Mouse (Mus musculus) limb, embryonic 12.5 days (tissue): ENCODE measurements around the gene Mlph. TPM values are rescaled to one million over a fixed set of nuclear protein-coding genes. Genes with fewer than 3 reads are reported as not detected.
A peak's percentile ranks its signal among the peaks of the same experiment; 100 is the strongest.

Experiments used
- ATAC-seq: fragments of 200-750 bp; cut with Nextera tagmentation; 2 replicates; pipeline ENCODE4 v1.8.0; 2017; ENCODE audit warnings: low read depth, moderate TSS enrichment; ENCODE audit not compliant: insufficient number of reproducible peaks, insufficient read depth, low FRiP score, low TSS enrichment
- H3K27ac ChIP-seq: fragments of 300-500 bp; sonication (generic); 2 replicates; pipeline ENCODE4 v1.5.1; 2016; ENCODE audit warnings: mild to moderate bottlenecking, moderate library complexity
- H3K27me3 ChIP-seq: fragments of 300-500 bp; sonication (generic); 2 replicates; pipeline ENCODE4 v1.6.1; 2016; ENCODE audit warnings: mild to moderate bottlenecking, moderate library complexity
- H3K36me3 ChIP-seq: fragments of 300-500 bp; sonication (generic); 2 replicates; pipeline ENCODE4 v1.6.1; 2016; ENCODE audit warnings: mild to moderate bottlenecking, moderate library complexity
- H3K4me1 ChIP-seq: fragments of 300-500 bp; sonication (generic); replicated peaks from 2 replicates; pipeline ENCODE4 v1.6.1; 2016
- H3K4me2 ChIP-seq: fragments of 300-500 bp; sonication (generic); 2 replicates; pipeline ENCODE4 v1.6.1; 2016; ENCODE audit warnings: mild to moderate bottlenecking, moderate library complexity
- H3K4me3 ChIP-seq: fragments of 300-500 bp; sonication (generic); replicated peaks from 2 replicates; pipeline ENCODE4 v1.5.1; 2016; ENCODE audit warnings: mild to moderate bottlenecking
- H3K9ac ChIP-seq: fragments of 300-500 bp; sonication (generic); replicated peaks from 2 replicates; pipeline ENCODE4 v1.6.1; 2016; ENCODE audit warnings: mild to moderate bottlenecking, moderate library complexity
- H3K9me3 ChIP-seq: fragments of 300-500 bp; sonication (generic); 2 replicates; pipeline ENCODE4 v1.6.1; 2016; ENCODE audit warnings: mild to moderate bottlenecking, moderate library complexity
- WGBS: fragments of 180-500 bp; shearing (Covaris S2); methylation state at CpG from one replicate; pipeline ENCODE4 v1.1.7; 2016; 5-methylcytosine and 5-hydroxymethylcytosine counted together
- polyA plus RNA-seq: library from polyadenylated mRNA; unstranded; fragments of >200 nt; fragmentation: Nextera tagmentation; extraction: Ambion mirVana; gene quantifications from 2 replicates; pipeline ENCODE4 v1.2.1, GENCODE M21; 2016

The Mlph gene
- 0.23 and 0.37 TPM in 2 replicates for polyA plus RNA-seq

DNA sequence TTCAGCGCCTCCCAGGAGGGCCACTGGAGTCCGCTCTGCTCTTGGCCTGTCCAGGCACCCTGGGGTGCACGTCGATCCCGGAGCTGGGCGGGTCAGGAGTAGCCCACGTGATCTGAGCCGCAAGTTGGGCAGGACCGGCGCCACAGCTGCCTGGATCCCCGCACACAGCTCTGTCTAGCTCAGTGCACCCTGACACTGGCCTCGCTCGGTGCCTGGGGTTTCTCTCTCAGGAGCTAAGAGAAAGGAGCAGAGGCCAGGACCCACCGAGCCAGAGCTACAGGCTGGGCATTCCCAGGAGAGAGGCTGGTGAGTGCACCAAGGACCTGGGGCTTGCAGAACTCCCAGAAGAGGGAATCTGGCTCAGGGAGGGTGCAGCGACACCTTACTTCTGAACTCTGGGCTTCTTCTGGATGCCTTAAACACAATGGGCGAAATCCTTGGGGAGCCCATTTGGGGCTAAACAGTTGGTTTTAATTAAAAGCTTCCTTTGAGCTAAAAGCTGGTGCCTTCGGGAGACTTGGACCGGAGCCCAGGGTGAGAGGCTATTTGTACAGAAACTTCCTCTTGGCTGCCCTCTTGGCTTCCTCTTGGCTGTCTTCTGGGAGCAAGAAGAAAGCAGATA is at the start of gene Mlph:
Mlph (plus strand) TSS at position 138 of the 622 bp plus-strand sequence.
- WGBS, result 8% methylated on average over 18 of the region's 18 CpGs
- ATAC-seq, result no peak
- peaks cover 11% of the 10 kb centered on the region for H3K9me3 ChIP-seq
- H3K4me1 ChIP-seq, result peaks cover 15% of the 10 kb centered on the region
- H3K36me3 ChIP-seq, result no peaks in the 10 kb centered on the region
- peak within 1 kb of the TSS; percentile 55 for H3K4me2 ChIP-seq
- H3K9ac ChIP-seq, result peak within 1 kb of the TSS; percentile 53
- H3K27me3 ChIP-seq, result peaks cover 4% of the 10 kb centered on the region; the same call in 1 of the 2 replicates
- H3K27ac ChIP-seq, result 0 out of 2 replicates have a peak within 1 kb of the TSS, but pooled peaks have one; percentile 29
- H3K4me3 ChIP-seq, result peak within 1 kb of the TSS; percentile 26

DNA sequence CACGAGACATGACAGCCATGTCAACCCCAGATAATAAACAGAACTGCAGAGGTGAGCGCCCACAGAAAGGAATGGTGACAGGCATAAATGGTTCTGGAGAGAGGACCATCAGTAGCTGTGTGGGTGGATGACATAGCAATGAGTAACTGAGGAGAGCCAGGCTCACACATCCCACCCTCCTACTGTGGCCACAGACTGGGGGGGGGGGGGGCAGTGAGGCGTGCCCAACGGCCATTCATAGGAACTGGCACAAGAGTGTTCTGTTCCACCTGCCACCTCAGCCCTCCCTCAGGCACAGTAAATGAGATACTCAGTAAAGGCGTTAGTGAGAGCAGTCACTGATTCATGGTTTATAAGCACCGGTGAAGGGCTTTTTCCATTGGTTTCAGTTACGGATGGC is 48.2 kb upstream of the Mlph start:
- ATAC-seq, result no peak
- H3K27ac ChIP-seq, result no peak overlapping the region
- no peak overlapping the region for H3K4me3 ChIP-seq
- no peaks in the 10 kb centered on the region for H3K27me3 ChIP-seq
- no peak overlapping the region for H3K9ac ChIP-seq
- H3K9me3 ChIP-seq, result 0 out of 2 replicates have a peak, but pooled peaks cover 3% of the 10 kb centered on the region
- no peaks in the 10 kb centered on the region for H3K36me3 ChIP-seq
- WGBS, result 89% methylated on average over 7 of the region's 7 CpGs
- no peaks in the 10 kb centered on the region for H3K4me1 ChIP-seq
- no peak overlapping the region for H3K4me2 ChIP-seq

DNA sequence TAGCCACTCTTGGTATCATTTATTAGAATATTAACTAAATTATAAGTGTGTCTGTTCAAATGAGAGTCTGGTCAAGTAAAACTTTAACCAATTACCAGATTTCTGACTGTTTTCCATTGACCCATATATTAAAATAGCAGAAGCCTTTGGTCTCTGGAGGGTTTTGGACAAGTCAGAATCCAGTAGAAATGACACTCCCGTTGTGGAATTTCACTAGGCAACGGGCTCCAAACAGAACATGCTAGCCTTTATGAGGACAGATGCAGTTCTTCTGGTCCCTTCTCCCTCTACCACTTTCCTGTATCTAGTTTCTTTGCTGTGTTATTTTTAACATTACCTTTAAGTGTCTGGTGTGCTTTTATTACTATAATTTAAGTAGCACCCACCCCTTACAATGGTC is 44.3 kb upstream of the Mlph start:
- Histone ChIP-seq H3K4me1 (peaks cover 5% of the 10 kb centered on the region; the same call in 1 of the 2 replicates), H3K9ac (no peak overlapping the region), H3K27me3 (peaks cover 3% of the 10 kb centered on the region; the same call in 1 of the 2 replicates), H3K36me3 (no peaks in the 10 kb centered on the region), H3K4me2 (no peak overlapping the region), H3K9me3 (0 out of 2 replicates have a peak, but pooled peaks cover 3% of the 10 kb centered on the region), H3K27ac (no peak overlapping the region), H3K4me3 (no peak overlapping the region)
- ATAC-seq, result no peak
- whole genome bisulfite sequencing, result 81% methylated on average over 2 of the region's 2 CpGs

DNA sequence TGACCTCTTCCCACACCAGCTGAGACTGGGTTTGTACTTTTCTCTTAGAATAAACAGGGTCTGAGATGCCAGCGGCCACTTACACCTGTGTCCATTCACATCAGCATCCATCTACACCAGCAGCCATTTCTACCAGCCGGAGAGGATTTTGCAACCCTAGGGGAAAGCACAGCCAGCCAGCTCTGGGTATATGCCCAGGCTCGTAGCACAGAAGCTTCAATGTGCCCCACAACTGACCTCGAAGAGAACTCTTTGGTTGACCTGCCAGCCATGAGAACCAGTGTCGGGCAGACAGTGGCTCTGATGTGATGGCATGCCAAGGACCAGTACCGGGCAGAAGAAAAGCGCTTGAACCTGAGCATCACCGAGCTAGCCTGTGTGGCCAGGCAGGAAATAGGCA is 39.5 kb upstream of the Mlph start:
- WGBS, result 86% methylated on average over 8 of the region's 8 CpGs
- H3K4me2 ChIP-seq, result no peak overlapping the region
- no peak overlapping the region for H3K27ac ChIP-seq
- peaks cover 16% of the 10 kb centered on the region for H3K4me1 ChIP-seq
- H3K27me3 ChIP-seq, result peaks cover 3% of the 10 kb centered on the region; the same call in 1 of the 2 replicates
- no peak overlapping the region for H3K4me3 ChIP-seq
- H3K36me3 ChIP-seq, result no peaks in the 10 kb centered on the region
- no peak for ATAC-seq
- 0 out of 2 replicates have a peak, but pooled peaks cover 3% of the 10 kb centered on the region for H3K9me3 ChIP-seq
- H3K9ac ChIP-seq, result no peak overlapping the region

DNA sequence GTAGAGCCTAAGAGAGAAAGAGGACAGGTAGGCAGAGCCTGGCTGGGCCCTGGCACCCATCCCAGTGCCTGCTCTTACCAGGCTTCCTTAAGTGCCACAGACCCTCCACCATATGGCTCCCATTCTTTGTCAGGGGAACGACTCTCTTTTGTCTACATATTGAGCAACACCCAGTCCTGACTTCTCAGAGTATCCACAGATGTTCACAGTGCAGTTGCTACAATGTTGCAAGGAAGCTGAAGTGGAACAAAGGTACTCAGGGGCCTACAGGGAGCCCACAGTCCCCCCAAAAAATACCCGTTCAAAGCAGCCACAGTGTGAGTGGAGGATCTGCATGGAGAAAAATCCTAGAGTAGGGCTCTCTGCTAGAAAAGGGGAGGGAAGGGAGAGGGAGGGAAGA is 38.9 kb upstream of the Mlph start:
- Histone ChIP-seq H3K4me3 (no peak overlapping the region), H3K27ac (0 out of 2 replicates have a peak overlapping the region, but pooled peaks have one; percentile 60), H3K4me2 (no peak overlapping the region), H3K27me3 (peaks cover 3% of the 10 kb centered on the region; the same call in 1 of the 2 replicates), H3K4me1 (peaks cover 16% of the 10 kb centered on the region), H3K36me3 (no peaks in the 10 kb centered on the region), H3K9ac (no peak overlapping the region), H3K9me3 (0 out of 2 replicates have a peak, but pooled peaks cover 3% of the 10 kb centered on the region)
- ATAC-seq, result no peak
- 34% methylated on average over 2 of the region's 2 CpGs for WGBS

DNA sequence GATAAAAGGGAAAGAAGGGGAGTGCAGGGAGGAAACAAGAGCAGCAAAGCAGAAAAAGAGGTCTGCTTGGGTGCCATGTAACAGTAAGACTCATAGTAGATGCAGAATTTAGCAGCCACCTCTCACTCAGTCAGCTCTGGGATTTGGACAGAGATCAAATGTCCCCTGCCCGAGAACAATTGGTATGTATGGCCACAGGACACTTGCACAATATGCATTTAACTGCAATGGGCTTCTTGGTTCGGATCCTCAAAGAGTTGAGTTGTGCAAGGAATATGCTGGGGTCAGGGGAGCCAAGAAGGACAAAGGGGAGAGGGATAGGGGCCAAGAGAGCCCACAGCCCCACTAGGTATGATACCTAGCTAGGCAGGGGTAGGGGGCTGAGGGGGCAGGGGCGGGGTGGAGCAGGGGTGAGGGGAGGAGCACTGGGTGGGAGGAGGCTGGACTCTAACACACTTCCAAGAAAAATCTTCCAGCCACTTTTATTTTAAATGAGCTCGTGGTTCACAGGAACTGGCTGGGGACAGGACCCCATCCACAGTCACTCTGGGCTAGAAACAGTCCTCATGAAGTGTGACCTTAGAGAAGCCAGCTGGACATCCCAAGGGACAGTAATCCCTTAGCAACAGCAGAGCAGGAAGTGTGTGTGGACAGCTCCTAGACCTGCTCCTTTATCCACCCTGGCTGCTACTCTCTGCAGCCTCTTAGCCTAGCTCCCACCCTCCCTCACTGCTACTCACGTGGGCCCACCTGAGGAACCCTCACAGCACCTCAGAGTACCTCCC is 38.2 kb upstream of the Mlph start:
- Histone ChIP-seq H3K4me1 (peaks cover 16% of the 10 kb centered on the region), H3K36me3 (no peaks in the 10 kb centered on the region), H3K4me3 (no peak overlapping the region), H3K9ac (no peak overlapping the region), H3K9me3 (0 out of 2 replicates have a peak, but pooled peaks cover 3% of the 10 kb centered on the region), H3K4me2 (no peak overlapping the region), H3K27ac (no peak overlapping the region), H3K27me3 (peaks cover 3% of the 10 kb centered on the region; the same call in 1 of the 2 replicates)
- 64% methylated on average over 4 of the region's 5 CpGs for WGBS
- ATAC-seq, result no peak

DNA sequence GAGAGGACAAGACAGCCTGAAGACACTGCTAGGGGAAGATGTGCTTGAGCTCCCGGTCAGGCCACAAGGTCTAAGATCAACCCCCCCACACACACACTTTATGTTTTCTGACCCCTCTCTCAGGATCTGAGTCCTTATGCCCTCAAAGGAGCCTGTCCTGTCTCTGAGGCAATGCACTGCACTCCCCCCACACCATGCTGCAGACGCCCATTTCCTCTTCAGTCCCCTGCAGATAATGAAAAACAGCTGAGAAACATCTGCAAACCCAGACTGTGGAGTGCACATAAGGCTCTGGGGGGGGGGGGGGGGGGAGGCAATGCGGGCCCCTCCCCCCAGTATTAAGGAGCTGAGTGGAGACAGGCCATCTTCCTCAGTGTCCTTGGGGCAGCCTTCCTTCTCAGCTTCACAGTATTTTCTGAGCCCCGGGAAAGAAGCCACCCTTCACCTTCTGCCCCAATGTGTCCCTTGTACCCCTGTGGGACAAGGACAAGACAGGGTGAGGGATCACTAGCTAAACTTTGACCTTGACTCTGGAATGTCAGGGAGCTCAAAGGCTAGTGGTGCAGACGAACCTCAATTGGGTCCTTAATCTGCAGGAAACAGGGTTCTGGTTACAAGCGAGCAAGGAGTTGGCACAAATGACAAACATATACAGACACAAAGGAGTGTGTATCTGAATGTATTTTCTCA is 29.0 kb upstream of the Mlph start:
- no peak overlapping the region for H3K4me2 ChIP-seq
- H3K36me3 ChIP-seq, result no peaks in the 10 kb centered on the region
- no peak overlapping the region for H3K9ac ChIP-seq
- no peak overlapping the region for H3K4me3 ChIP-seq
- WGBS, result 25% methylated on average over 6 of the region's 6 CpGs
- no peaks in the 10 kb centered on the region for H3K27me3 ChIP-seq
- H3K27ac ChIP-seq, result peak overlapping the region; percentile 87
- H3K4me1 ChIP-seq, result peaks cover 18% of the 10 kb centered on the region
- H3K9me3 ChIP-seq, result peaks cover 18% of the 10 kb centered on the region
- ATAC-seq, result peak; percentile 56

DNA sequence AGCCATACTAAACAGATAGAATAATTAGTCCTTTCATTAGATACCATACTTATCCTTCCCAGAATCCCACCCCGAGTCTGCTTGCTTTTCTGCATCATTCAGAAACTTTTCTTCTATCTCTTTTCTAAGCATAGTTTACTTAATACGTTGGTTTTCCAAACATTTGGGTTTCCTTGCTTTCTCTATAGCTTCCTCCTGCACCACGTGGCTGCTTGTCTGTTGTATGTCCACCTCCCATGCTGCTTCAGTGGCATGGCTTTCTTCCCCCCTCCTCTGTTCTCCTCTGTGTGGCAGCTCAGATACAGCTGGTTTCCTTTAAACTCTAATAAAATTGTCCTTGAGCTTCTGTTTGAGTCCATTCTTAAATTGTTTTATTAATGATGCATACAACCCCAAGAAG is 20.4 kb upstream of the Mlph start:
- peaks cover 27% of the 10 kb centered on the region for H3K4me1 ChIP-seq
- H3K4me2 ChIP-seq, result no peak overlapping the region
- peaks cover 16% of the 10 kb centered on the region for H3K9me3 ChIP-seq
- H3K36me3 ChIP-seq, result no peaks in the 10 kb centered on the region
- ATAC-seq, result no peak
- H3K27ac ChIP-seq, result no peak overlapping the region
- 69% methylated on average over 3 of the region's 3 CpGs for WGBS
- no peak overlapping the region for H3K9ac ChIP-seq
- no peaks in the 10 kb centered on the region for H3K27me3 ChIP-seq
- H3K4me3 ChIP-seq, result no peak overlapping the region

DNA sequence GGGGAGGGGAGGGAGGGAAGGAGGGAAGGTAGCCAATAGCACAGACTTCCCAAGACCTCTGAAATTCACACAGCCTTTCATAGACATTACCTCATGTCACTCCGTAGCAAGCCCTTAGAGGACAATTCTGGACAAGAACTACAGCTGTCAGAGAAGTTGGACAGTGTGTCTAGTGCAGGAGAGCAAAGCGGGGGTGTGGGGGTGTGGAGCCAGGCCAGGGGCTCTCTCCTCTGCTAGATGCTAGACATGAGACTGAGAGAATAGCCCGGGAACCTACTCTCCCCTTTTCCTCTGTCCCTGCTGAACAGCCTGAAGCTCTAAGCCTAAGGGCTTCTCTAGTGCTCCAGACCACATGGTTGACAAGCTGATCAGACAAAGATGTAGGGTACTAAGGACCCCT is 19.9 kb upstream of the Mlph start:
- no peaks in the 10 kb centered on the region for H3K36me3 ChIP-seq
- H3K4me3 ChIP-seq, result no peak overlapping the region
- no peaks in the 10 kb centered on the region for H3K27me3 ChIP-seq
- peaks cover 27% of the 10 kb centered on the region for H3K4me1 ChIP-seq
- no peak for ATAC-seq
- 59% methylated on average over 3 of the region's 3 CpGs for WGBS
- no peak overlapping the region for H3K4me2 ChIP-seq
- peaks cover 15% of the 10 kb centered on the region for H3K9me3 ChIP-seq
- H3K9ac ChIP-seq, result no peak overlapping the region
- H3K27ac ChIP-seq, result peak overlapping the region; percentile 17; the same call in 1 of the 2 replicates

DNA sequence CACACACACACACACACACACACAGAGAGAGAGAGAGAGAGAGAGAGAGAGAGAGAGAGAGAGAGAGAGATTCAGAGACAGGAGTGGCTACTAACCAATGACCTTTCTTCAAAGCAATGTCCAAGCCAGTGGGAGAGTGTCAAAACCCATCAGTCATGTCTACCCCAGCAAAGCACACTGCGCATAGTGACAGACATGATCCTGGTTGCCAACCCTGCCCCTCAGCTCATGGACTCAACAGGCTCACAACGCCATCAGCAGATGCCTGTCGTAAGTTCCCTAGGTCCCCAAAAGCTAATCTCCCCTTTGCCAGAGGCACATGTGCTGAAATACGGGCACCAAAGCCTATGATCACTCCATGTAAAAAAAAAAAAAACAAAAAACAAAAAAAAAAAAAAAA is 18.6 kb upstream of the Mlph start:
- no peak overlapping the region for H3K4me3 ChIP-seq
- H3K9ac ChIP-seq, result no peak overlapping the region
- WGBS, result 83% methylated on average over 4 of the region's 4 CpGs
- no peak overlapping the region for H3K4me2 ChIP-seq
- no peak for ATAC-seq
- no peaks in the 10 kb centered on the region for H3K27me3 ChIP-seq
- no peaks in the 10 kb centered on the region for H3K36me3 ChIP-seq
- H3K27ac ChIP-seq, result peak overlapping the region; percentile 88
- peaks cover 27% of the 10 kb centered on the region for H3K4me1 ChIP-seq
- H3K9me3 ChIP-seq, result peaks cover 5% of the 10 kb centered on the region; the same call in 1 of the 2 replicates
